ENCODE assay signal across 9 mouse cellular contexts in the genomic region with DNA sequence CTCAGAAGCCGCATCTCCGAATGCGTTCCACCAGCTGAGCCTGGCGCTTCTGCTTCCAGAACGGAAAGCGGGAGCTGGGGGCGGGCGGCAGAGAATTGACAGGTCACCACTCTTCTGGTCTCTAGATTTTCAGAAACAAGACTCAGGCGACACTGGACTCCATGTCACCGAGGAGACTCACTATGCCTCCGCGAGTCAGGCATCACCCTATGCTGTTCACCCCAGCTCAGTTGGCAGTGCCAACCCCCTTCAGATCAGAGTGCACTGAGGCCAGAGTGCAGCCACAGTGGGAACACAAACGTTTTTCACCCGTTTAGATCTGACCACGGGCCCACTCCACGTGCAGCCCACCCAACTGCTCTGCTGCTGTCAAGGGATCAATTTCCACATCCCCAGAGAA. TPM values are rescaled to one million over a fixed set of nuclear protein-coding genes. Genes with fewer than 3 reads are reported as not detected.
DNase-seq lines count a peak whose midpoint lies in the region; TF ChIP-seq lines count a peak whose summit lies in the region.
"Had no signal": no experiment of that assay in that cellular context is flagged by ENCODE, and none has a peak within 500 bp of the region (broad histone marks: within the 10 kb centered on the region; RNA-seq: fewer than 3 reads in every experiment).

No protein-coding gene starts in this region.

- peak overlapping the region; percentile 91 for H3K4me3 ChIP-seq in layer of hippocampus, adult 2 months
- H3K4me3 ChIP-seq in embryonic facial prominence, embryonic 10.5 days = peak overlapping the region; percentile 70

- peaks cover 25% of the 10 kb centered on the region for H3K27me3 ChIP-seq in embryonic facial prominence, embryonic 10.5 days (replicated peaks; ENCODE audit: low read depth, poor library complexity, severe bottlenecking)

- H3K36me3 ChIP-seq in embryonic facial prominence, embryonic 10.5 days (replicated peaks) = no peaks in the 10 kb centered on the region

- DNase-seq in layer of hippocampus, adult 2 months (ENCODE audit: low spot score in 2 of 2) = peak in 1 of 2 experiments; percentile 17
- DNase-seq in layer of hippocampus, postnatal 10 days (ENCODE audit: low spot score in 2 of 2) = no peak
- no peak for DNase-seq in embryonic facial prominence, embryonic 10.5 days (ENCODE audit: low spot score)
- DNase-seq in heart, postnatal 4 days = peak; percentile 13
- peak; percentile 27 for DNase-seq in lung, postnatal 36 days
- DNase-seq in testis, postnatal 10 days (ENCODE audit: low spot score) = no peak
- no peak for DNase-seq in cerebellum, adult 11 months
- no peak for DNase-seq in thymus, adult 18-20 months

- no peak for TF ChIP-seq CTCF in layer of hippocampus, adult 2 months (conservative IDR thresholded peaks at IDR 0.05)

- WGBS in embryonic facial prominence, embryonic 10.5 days = 4% methylated on average over 16 of the region's 16 CpGs

- peaks cover 12% of the 10 kb centered on the region for H3K4me1 ChIP-seq in embryonic facial prominence, embryonic 10.5 days

- no peaks in the 10 kb centered on the region for H3K9me3 ChIP-seq in embryonic facial prominence, embryonic 10.5 days

- peak overlapping the region; percentile 97 for H3K27ac ChIP-seq in layer of hippocampus, adult 2 months
- peak overlapping the region; percentile 78 for H3K27ac ChIP-seq in embryonic facial prominence, embryonic 10.5 days (replicated peaks)

RNA-seq across cellular contexts. Expression of gene Zfp354b, which starts 0.4 kb away (rescaled TPM):
- total RNA-seq in layer of hippocampus, adult 2 months (2021) = 1 to 10 TPM; 6.3 to 8.1 TPM
- total RNA-seq in layer of hippocampus, postnatal 10 days (2021) = 1 to 10 TPM; 4.9 to 6.2 TPM
- 0.75 and 0.79 TPM in 2 replicates for polyA plus RNA-seq in embryonic facial prominence, embryonic 10.5 days (2016; fragmentation: Nextera tagmentation; extraction: Ambion mirVana)
- under 1 TPM; 0.88 to 0.92 TPM for total RNA-seq in heart, postnatal 4 days (2021)

RNA-seq across cellular contexts. Expression of gene 4933414I15Rik, which starts 12.5 kb away (rescaled TPM):
- not detected for total RNA-seq in layer of hippocampus, adult 2 months (2021)
- not detected for total RNA-seq in layer of hippocampus, postnatal 10 days (2021)
- not detected in 2 replicates for polyA plus RNA-seq in embryonic facial prominence, embryonic 10.5 days (2016; fragmentation: Nextera tagmentation; extraction: Ambion mirVana)
- total RNA-seq in heart, postnatal 4 days (2021) = not detected
- total RNA-seq: adrenal gland, postnatal 36 days had no signal

RNA-seq across cellular contexts. Expression of gene Zfp2, which starts 15.1 kb away (rescaled TPM):
- 10 to 100 TPM; 20.1 to 20.2 TPM for total RNA-seq in layer of hippocampus, adult 2 months (2021)
- total RNA-seq in layer of hippocampus, postnatal 10 days (2021) = 10 to 100 TPM; 18.6 to 21.7 TPM
- 21.3 and 21.6 TPM in 2 replicates for polyA plus RNA-seq in embryonic facial prominence, embryonic 10.5 days (2016; fragmentation: Nextera tagmentation; extraction: Ambion mirVana)
- 1 to 10 TPM; 2.8 to 3.7 TPM for total RNA-seq in heart, postnatal 4 days (2021)

RNA-seq across cellular contexts. Expression of gene Prop1, which starts 22.5 kb away (rescaled TPM):
- not detected for total RNA-seq in layer of hippocampus, adult 2 months (2021)
- not detected for total RNA-seq in layer of hippocampus, postnatal 10 days (2021)
- polyA plus RNA-seq in embryonic facial prominence, embryonic 10.5 days (2016; fragmentation: Nextera tagmentation; extraction: Ambion mirVana) = not detected in 2 replicates
- total RNA-seq in heart, postnatal 4 days (2021) = not detected
- total RNA-seq: adrenal gland, postnatal 36 days had no signal

RNA-seq across cellular contexts. Expression of gene Olfr1378, which starts 35.3 kb away (rescaled TPM):
- total RNA-seq in layer of hippocampus, adult 2 months (2021) = not detected
- not detected for total RNA-seq in layer of hippocampus, postnatal 10 days (2021)
- not detected in 2 replicates for polyA plus RNA-seq in embryonic facial prominence, embryonic 10.5 days (2016; fragmentation: Nextera tagmentation; extraction: Ambion mirVana)
- not detected for total RNA-seq in heart, postnatal 4 days (2021)
- total RNA-seq: adrenal gland, postnatal 36 days had no signal

Comparison
In these comparisons a context has a peak if more than half of its experiments do, and no peak if none do; other contexts are left out.
1. DNase-seq: peak in heart, postnatal 4 days (single experiment) and lung, postnatal 36 days (single experiment); none in layer of hippocampus, postnatal 10 days (0 of 2), embryonic facial prominence, embryonic 10.5 days (single experiment), testis, postnatal 10 days (single experiment), cerebellum, adult 11 months (single experiment) and thymus, adult 18-20 months (0 of 2).
2. RNA of gene Zfp2, which starts 15.1 kb away (total RNA-seq): 18.6 to 21.7 TPM in layer of hippocampus, postnatal 10 days and 20.1 to 20.2 TPM in layer of hippocampus, adult 2 months; 2.8 to 3.7 TPM in heart, postnatal 4 days; every median in the first group is over 4 times any median in the second.